Mouse (Mus musculus): ENCODE results near the gene Dock8. TPM values are rescaled to one million over a fixed set of nuclear protein-coding genes. Genes with fewer than 3 reads are reported as not detected.

Dock8 gene
- polyA plus RNA-seq, 1 experiment: 9.2 TPM

DNA sequence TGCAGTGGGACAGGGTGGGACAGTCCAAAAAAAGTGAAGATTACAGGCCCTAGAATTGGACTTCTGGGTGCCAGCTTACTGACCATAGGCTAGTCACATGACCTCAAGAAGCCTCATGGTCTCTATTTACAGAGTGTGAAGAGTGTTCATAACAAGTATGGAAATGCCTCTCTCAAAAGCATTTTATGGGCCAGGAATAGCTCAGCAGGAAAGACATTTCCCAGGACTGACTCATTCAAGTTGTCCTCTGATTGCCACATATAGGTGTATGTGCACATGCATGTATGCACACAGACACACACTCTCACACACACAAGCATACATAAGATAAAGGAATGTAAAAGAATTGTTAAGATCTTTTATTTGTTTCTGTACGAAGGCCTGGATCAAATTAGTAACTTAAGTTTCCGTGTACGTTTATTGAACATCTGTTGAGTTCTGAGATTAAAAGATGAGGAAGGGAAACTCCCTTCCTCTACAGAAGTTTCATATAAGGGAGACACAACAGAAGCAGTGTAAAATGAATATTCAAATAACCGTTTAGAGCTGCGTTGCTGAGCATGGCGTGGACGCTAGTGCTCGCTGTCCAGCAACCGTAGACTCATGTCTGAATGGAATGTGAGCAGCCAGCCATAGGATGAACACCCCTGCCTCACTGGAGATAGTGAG, 63.0 kb downstream of the Dock8 start:
- no peak for DNase-seq (ENCODE audit: low read depth)

DNA sequence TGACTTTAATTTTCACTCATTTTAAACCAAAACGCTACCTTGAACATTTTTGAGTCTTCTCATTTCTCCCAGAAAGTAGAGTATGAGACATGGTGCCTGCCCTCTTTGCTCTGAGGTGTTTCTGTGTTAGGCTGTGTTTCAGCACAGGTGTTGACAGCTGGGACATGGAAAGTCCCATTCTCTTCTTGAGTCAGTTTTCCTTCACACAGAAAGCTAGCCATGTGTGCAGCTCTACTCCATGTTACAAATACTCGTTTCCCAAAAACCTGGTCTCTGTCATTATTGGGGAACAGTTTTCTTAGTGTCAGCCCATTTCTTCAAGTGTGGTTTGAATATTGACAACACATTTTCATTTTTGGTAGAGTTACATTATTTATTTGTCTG, 63.5 kb downstream of the Dock8 start:
- no peak for DNase-seq (ENCODE audit: low read depth)

GRCm38 (mm10) chr19:25066229-25066628, 66.9 kb downstream of the Dock8 start:
- DNase-seq (ENCODE audit: low read depth): no peak

GRCm38 (mm10) chr19:25068518-25068917, 69.2 kb downstream of the Dock8 start:
- DNase-seq (ENCODE audit: low read depth): no peak

DNA sequence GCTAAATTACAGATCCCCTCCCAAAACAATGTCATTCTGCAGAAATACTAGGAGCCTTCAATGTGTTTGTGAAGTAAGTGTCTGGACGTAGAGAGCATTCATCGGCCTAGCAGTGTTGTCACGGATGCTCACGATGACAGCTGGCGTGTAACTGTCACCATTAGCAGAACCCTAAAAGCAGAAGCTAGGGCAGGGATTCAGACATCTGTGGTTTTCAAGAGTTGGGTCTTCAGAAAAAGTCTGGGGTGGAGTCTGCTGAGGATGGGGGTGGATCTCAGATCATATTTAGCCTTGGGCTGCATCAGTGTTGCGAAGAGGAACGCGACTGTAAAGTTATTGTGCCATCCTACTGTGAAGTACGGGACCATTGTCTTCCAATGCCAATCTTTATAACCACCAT, 73.2 kb downstream of the Dock8 start:
- no peak for DNase-seq (ENCODE audit: low read depth)

DNA sequence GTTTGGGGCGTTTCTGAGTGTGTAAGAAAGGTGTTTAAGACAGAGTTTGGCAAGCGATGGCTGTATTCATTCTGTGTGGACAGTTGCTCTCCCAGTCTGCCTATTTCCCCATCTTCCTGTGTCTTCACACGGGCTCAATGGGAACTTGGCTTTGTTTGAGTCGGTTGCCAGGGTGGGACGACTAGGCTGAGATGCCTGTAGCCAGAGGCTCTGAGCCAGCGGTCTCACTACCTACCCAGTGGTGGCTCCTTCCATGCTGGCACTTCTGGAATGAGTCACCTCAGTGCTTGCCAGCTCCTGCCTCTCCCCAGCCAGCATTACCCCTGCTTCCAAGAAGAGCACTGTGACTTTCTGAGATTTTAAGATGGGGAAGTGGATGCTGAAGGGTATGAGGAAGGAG, 75.4 kb downstream of the Dock8 start:
- DNase-seq (ENCODE audit: low read depth): peak; percentile 93

DNA sequence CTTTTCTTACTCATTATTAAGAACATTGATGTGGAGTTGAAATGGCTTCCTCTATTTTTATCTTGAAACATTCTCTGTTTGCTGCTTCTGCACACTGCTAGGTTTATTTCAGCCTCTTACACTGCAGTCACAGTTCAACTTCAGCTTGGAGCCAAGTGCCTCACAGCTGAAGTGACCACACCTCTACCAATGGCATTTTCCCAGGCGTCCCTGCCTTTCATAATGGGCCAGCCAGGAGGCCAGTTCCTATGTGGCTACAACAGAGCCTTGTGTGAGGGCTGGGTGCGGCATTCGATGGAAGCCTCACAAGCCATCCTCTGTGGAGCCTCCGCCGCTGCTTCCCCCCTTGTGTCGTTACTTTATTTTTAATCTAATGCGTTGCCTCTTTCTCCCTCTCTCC, 78.3 kb downstream of the Dock8 start:
- no peak for DNase-seq (ENCODE audit: low read depth)

DNA sequence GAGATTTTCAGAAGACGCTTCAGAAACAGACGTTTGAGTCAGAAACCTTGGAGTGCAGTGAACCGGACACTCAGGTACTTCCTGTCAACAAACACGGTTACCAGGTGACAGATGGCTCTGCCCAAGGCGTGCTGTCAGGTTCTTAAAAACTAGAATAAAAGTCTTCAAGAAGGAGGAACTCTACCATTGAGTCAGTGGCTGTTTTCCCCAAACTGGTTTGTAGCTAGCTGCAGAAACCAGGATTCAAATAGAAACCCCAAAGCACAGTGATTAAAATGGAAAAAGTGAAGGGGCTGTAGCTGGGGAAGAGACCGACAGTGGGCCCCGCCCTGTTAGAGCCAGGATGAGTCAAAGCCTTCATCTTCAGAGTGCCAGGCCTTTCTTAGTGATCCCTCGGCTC, 78.8 kb downstream of the Dock8 start:
- no peak for DNase-seq (ENCODE audit: low read depth)

DNA sequence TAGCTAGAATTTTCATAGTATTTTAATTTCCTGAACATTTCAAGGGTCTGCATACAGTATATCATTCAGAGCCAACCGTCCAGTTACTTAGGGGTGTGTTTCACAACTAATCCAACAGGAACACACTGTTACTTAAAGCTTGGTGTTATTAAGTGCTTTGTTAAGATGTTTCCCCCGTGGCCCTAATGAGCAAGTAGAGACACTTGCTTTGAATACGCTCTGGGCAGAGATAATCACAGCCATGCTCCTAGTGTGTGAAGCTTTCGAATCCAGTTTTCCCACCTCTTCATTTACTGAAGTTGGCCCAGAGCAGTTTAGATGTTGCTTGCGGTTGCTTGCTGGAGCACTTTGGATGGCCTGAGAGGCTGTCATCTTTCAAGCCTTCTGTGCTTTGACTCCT, 80.8 kb downstream of the Dock8 start:
- DNase-seq (ENCODE audit: low read depth): peak; percentile 64

DNA sequence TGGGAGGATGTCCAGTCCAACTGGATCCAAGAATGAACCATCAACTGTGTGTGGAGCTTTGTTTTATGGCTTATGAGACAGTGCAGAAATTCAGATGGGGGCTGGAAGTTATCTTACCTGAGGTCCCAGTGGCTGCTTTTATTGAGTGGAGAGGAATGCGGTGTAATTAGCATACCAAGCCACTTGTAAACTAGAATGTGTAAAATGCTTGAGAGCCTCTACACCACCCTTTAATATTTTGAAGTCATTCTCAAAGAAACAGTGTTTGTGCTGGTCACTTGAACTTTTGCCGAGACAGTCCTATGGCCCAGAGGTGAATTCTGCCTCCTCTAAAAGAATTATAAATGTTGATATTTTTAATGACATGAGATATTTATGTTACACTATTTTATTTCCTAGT, 83.5 kb downstream of the Dock8 start:
- no peak for DNase-seq (ENCODE audit: low read depth)

- no peak for DNase-seq (ENCODE audit: low read depth)
Measured at GRCm38 (mm10) chr19:25087181-25087580, 87.8 kb downstream of the Dock8 start.

DNA sequence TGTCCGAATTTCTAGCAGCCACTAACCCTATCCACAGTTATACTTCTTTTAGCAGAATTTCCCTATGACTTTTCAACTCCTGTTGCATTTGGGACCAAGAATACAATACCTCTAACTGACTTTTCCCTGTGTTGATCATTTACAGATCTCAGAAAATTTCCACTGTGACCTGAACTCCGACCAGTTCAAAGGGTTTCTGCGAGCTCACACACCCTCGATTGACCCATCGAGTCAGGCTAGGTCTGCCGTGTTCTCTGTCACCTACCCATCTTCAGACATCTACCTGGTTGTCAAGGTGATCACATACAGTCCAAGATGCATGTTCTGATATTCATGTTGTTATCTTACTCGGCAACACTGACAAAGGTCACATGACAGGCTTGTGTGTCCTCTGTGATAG, 90.4 kb downstream of the Dock8 start:
- no peak for DNase-seq (ENCODE audit: low read depth)

DNA sequence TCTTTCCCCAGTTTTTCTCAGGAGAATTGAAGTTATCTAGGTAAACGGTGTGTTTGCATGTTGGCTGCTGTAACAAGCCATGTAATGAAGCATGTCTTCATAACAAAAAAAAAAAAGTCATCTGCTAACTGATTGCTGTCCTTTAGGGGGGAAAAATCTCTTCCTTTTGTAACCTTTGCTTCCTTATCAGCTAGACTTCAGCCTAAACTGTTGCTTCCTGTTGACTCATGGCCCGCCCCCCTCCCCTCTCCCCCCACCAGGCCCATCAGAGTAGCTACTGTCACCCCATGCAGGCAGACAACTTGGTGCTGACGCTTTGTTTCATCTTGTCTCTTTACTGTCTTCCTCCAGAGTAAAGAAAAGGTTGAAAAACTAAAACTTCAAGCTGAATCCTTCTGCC, 95.8 kb downstream of the Dock8 start:
- DNase-seq (ENCODE audit: low read depth): no peak

DNA sequence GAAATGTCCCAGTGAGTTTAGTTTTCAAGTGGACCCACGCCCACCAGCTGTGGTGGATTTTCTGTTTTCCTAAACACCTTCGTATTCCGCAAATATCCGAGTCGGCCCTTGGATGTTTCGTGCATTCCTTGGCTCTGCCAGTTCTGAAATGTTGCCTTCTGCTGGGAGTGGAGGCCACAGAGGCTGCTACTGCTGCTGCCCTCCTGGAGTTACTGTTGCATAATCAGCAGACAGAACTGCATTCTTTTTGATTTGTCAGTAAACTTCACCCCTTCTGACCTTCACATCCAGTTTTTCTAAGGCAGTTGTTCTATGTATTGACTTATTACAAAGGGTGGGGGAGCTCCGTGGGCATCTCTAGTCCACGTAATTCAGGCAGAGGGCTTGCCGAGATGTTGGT, 97.0 kb downstream of the Dock8 start:
- no peak for DNase-seq (ENCODE audit: low read depth)

- DNase-seq (ENCODE audit: low read depth): no peak
Measured at GRCm38 (mm10) chr19:25096986-25097385, 97.7 kb downstream of the Dock8 start.

DNA sequence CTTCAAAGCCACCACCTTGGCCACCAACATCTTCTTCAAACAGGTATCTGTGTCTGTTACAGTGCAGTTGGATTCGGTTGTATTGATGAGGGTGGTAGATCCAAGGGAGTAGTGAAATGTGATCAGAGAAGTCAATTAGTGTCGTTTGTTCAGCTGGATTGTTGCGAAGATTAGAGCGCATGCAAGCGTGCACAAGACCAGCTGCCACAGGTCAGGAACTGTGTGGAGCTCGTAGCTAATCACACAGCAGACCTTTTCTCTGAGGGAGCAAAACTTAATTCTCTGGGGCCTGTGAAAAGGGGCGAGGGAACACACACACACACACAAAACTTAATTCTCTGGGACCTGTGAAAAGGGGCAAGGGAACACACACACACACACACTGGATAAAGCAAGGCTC, 98.2 kb downstream of the Dock8 start:
- no peak for DNase-seq (ENCODE audit: low read depth)

DNA sequence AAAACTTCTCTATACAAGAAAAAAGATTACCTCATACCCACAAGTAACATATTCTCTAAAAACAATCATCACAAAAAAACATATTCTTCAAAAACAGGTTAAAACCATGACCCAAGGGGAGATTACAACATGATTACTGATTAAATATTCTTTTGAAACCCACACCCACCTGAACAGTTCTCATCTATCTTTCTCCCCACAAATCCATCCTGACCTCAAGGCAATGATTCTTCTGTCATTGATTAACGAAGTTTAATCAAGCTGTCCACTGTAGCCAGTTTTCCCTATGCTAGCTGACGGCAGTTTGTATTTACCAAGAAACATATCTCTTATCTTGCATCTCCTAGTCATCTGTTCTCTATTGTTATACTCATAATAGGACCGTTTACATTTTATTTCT, 98.6 kb downstream of the Dock8 start:
- no peak for DNase-seq (ENCODE audit: low read depth)

DNA sequence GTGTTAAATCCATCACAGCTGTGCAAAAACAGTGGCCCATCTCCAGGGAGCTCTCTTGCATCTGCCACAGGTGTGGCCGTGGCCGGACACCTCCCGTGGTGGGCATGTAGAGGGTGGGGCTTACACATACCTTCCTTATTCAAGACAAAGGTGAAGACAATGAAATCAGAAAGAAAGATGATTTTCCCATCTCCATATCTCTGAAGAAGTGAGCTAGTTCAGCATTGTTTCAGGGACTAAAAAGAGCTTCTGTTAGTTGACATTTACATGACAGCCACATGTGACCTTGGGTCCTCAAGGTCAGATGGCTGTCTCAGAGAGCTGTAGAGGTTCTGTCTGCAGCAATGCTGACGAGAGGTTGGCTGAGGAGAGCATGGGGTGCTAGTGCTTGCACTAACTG, 99.6 kb downstream of the Dock8 start:
- DNase-seq (ENCODE audit: low read depth): no peak

GRCm38 (mm10) chr19:25105682-25106081, 106.3 kb downstream of the Dock8 start:
- no peak for DNase-seq (ENCODE audit: low read depth)

GRCm38 (mm10) chr19:25106315-25106714, 107.0 kb downstream of the Dock8 start:
- DNase-seq (ENCODE audit: low read depth): no peak

- DNase-seq (ENCODE audit: low read depth): no peak
Measured at GRCm38 (mm10) chr19:25107417-25107816, 108.1 kb downstream of the Dock8 start.

- DNase-seq (ENCODE audit: low read depth): no peak
Measured at GRCm38 (mm10) chr19:25111591-25112233, 112.4 kb downstream of the Dock8 start.

- no peak for DNase-seq (ENCODE audit: low read depth)
Measured at GRCm38 (mm10) chr19:25116981-25117380, 117.6 kb downstream of the Dock8 start.

- DNase-seq (ENCODE audit: low read depth): no peak
Measured at GRCm38 (mm10) chr19:25122417-25122816, 123.1 kb downstream of the Dock8 start.

All from gonadal fat pad, adult 2 months (tissue).